Mouse (Mus musculus): ENCODE measurements around the gene Snapc4. TPM values are rescaled to one million over a fixed set of nuclear protein-coding genes. Genes with fewer than 3 reads are reported as not detected.

Snapc4 gene
- polyA plus RNA-seq, 1 experiment from 2014 or later: 29.3 TPM

DNA sequence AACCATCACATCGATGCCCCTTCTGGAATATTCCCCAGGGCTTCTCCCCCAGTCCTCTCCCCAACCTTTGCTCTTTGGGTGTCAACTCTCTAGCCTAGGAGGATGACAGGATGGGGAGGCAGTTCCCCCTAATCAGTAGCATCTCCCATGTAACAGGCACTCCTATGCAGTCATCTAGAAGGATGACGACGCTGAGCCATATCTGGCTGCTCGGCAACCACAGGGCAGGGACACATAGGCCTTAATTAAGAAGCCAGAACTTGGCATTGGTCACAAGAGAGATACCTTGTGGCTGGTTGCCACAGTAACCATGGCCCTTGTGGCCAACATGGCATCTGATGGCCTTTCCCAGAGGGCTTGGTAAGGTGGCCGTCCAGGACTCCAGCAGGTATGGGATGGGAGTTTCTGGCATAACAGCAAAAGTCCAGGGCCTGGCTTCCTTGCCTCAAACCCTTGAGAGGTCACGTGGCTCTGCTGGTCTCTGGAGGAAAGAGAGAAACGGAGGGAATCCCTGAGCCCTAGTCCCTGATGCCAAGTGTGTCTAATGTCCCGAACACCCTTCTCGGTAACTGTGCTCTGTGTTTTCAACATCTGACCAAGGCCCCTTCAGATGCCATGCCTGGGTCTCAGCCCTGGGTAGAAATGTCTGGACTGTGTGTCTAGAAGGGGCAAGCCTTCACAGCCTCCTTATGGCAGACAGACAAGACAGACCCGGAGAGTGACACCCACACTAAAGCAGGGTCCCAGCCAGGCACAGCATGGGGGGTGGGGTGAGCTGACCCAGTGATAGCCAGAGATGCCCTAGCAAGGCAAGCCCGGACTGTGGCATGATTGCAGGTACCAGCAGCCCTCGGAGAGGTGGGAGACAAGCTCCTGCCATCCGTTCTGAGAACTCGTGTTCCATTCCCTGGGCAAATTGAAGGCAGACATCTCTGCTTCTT is 59.9 kb downstream of the Snapc4 start:
- Histone ChIP-seq H3K4me3 (replicated peaks; ENCODE audit: low read length) (no peak overlapping the region), H3K4me1 (replicated peaks; ENCODE audit: control insufficient read depth, insufficient read depth, low read length) (peaks cover 49% of the 10 kb centered on the region), H3K9ac (no peak overlapping the region), H3K27me3 (ENCODE audit: control insufficient read depth, insufficient read depth, low read length) (no peaks in the 10 kb centered on the region), H3K9me3 (ENCODE audit: control insufficient read depth, low read length) (no peaks in the 10 kb centered on the region), H3K36me3 (replicated peaks; ENCODE audit: control insufficient read depth, insufficient read depth) (peaks cover 34% of the 10 kb centered on the region), H3K4me2 (replicated peaks) (no peak overlapping the region), H3K27ac (no peak overlapping the region)
- DNase-seq (ENCODE audit: low spot score): no peak
- no peak for ATAC-seq (ENCODE audit: low FRiP score)
- 84% methylated on average over 14 of the region's 14 CpGs for WGBS

- no peak overlapping the region for H3K4me3 ChIP-seq (replicated peaks; ENCODE audit: low read length)
Measured at GRCm38 (mm10) chr2:26319519-26320244, 60.8 kb downstream of the Snapc4 start.

DNA sequence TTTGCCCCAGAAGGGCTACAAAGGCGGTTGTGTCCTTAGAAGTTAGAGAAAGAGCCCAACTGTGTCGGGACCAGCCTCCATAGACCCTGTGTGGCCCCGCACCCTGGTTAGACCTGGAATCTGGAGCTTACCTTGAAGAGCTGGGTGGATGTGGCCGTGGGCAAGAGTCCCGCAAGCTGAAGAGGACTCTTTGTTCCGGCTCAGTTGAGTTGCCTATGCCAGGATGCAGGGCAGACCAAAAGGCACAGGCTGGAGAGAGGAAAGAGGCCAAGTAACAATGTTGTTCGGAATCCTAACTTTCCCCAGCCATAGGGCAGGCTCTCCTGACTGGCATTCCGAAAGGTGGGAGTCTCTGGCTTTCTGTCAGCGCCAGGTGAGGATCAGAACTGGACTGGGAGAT is 61.3 kb downstream of the Snapc4 start:
- WGBS: 90% methylated on average over 9 of the region's 9 CpGs
- no peak for ATAC-seq (ENCODE audit: low FRiP score)
- Histone ChIP-seq H3K27ac (no peak overlapping the region), H3K4me1 (replicated peaks; ENCODE audit: control insufficient read depth, insufficient read depth, low read length) (peaks cover 59% of the 10 kb centered on the region), H3K27me3 (ENCODE audit: control insufficient read depth, insufficient read depth, low read length) (no peaks in the 10 kb centered on the region), H3K9ac (no peak overlapping the region), H3K9me3 (ENCODE audit: control insufficient read depth, low read length) (no peaks in the 10 kb centered on the region), H3K4me2 (replicated peaks) (no peak overlapping the region), H3K36me3 (replicated peaks; ENCODE audit: control insufficient read depth, insufficient read depth) (peaks cover 20% of the 10 kb centered on the region), H3K4me3 (replicated peaks; ENCODE audit: low read length) (no peak overlapping the region)
- no peak for DNase-seq (ENCODE audit: low spot score)

More at GRCm38 (mm10) chr2:26319519-26320244, 60.8 kb downstream of the Snapc4 start:
- ATAC-seq (ENCODE audit: low FRiP score) (no peak), DNase-seq (ENCODE audit: low spot score) (no peak)
- 87% methylated on average over 13 of the region's 13 CpGs for WGBS
- Histone ChIP-seq H3K9me3 (ENCODE audit: control insufficient read depth, low read length) (no peaks in the 10 kb centered on the region), H3K4me2 (replicated peaks) (0 out of 2 replicates have a peak overlapping the region, but pooled peaks have one; percentile 2), H3K36me3 (replicated peaks; ENCODE audit: control insufficient read depth, insufficient read depth) (peaks cover 26% of the 10 kb centered on the region), H3K9ac (no peak overlapping the region), H3K4me1 (replicated peaks; ENCODE audit: control insufficient read depth, insufficient read depth, low read length) (peaks cover 53% of the 10 kb centered on the region), H3K27ac (no peak overlapping the region), H3K27me3 (ENCODE audit: control insufficient read depth, insufficient read depth, low read length) (no peaks in the 10 kb centered on the region)

DNA sequence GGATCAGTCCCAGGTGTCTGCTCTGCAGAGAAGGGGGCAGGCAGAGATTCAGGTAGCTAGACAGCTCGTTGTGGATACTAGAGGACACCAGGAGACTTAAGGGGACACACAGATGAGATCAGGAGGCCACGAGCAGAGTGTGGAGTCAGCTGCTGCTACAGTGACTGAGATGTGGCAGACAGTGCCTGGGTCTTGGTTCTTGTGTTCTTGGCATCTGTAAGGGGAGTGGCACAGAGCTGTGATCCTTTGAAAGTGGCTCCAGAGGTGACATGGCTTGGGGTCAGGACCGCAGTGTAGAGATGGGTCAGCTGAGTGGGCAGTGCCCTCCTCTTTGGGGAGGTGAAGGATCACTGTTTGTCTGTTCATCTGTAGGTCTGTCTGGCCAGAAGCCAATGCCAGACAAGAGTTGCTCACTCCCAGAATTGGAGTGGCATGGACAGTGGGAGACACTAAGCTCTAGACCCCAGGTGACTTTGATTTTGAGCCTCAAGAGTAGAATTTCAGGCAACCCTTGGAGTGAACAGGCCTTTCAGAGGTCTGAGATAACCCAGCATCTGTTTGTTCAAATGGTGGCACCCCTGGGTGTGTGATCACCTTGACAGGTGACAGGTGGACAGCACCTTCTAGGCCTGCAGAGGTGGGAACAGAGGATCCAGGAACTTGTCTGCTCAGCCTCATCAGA is 62.3 kb downstream of the Snapc4 start:
- peaks cover 10% of the 10 kb centered on the region for H3K36me3 ChIP-seq (replicated peaks; ENCODE audit: control insufficient read depth, insufficient read depth)
- peaks cover 60% of the 10 kb centered on the region for H3K4me1 ChIP-seq (replicated peaks; ENCODE audit: control insufficient read depth, insufficient read depth, low read length)
- no peak overlapping the region for H3K27ac ChIP-seq
- peak overlapping the region; percentile 99 for H3K4me2 ChIP-seq (replicated peaks)
- no peaks in the 10 kb centered on the region for H3K27me3 ChIP-seq (ENCODE audit: control insufficient read depth, insufficient read depth, low read length)
- ATAC-seq (ENCODE audit: low FRiP score) (no peak), DNase-seq (ENCODE audit: low spot score) (no peak)
- 92% methylated on average over 3 of the region's 3 CpGs for WGBS
- H3K9me3 ChIP-seq (ENCODE audit: control insufficient read depth, low read length): no peaks in the 10 kb centered on the region
- 0 out of 2 replicates have a peak overlapping the region, but pooled peaks have one; percentile 52 for H3K4me3 ChIP-seq (replicated peaks; ENCODE audit: low read length)
- H3K9ac ChIP-seq: peak overlapping the region; percentile 81; the same call in 1 of the 2 replicates

DNA sequence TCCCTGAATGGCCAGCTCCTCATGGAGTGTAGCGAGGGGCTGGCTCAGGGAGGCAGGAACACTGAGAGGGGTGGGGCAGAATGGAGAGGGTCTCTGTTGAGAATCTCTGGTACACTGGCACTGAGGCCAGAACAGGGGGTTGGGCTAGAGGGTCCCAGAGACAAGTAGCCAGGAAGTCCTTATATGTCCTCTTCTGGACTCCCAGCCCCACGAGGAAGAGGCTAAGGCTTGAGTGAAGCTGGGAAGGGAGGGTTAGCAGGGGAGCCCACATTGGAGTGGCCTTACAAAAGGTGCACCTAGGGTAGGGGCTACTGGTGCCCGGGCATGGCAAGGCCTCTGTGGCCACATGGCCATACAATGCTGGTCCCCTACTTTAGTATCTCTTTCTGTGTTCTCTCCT is 63.1 kb downstream of the Snapc4 start:
- Histone ChIP-seq H3K27me3 (ENCODE audit: control insufficient read depth, insufficient read depth, low read length) (no peaks in the 10 kb centered on the region), H3K4me2 (replicated peaks) (peak overlapping the region; percentile 99), H3K36me3 (replicated peaks; ENCODE audit: control insufficient read depth, insufficient read depth) (peaks cover 3% of the 10 kb centered on the region), H3K4me3 (replicated peaks; ENCODE audit: low read length) (peak overlapping the region; percentile 52), H3K4me1 (replicated peaks; ENCODE audit: control insufficient read depth, insufficient read depth, low read length) (peaks cover 59% of the 10 kb centered on the region), H3K27ac (no peak overlapping the region), H3K9me3 (ENCODE audit: control insufficient read depth, low read length) (no peaks in the 10 kb centered on the region), H3K9ac (peak overlapping the region; percentile 81)
- no peak for ATAC-seq (ENCODE audit: low FRiP score)
- WGBS: 67% methylated on average over 3 of the region's 3 CpGs
- DNase-seq (ENCODE audit: low spot score): no peak

GRCm38 (mm10) chr2:26316576-26317246 is 63.7 kb downstream of the Snapc4 start:
- Histone ChIP-seq H3K27me3 (ENCODE audit: control insufficient read depth, insufficient read depth, low read length) (no peaks in the 10 kb centered on the region), H3K4me3 (replicated peaks; ENCODE audit: low read length) (peak overlapping the region; percentile 52), H3K4me1 (replicated peaks; ENCODE audit: control insufficient read depth, insufficient read depth, low read length) (peaks cover 55% of the 10 kb centered on the region), H3K27ac (peak overlapping the region; percentile 97), H3K9me3 (ENCODE audit: control insufficient read depth, low read length) (no peaks in the 10 kb centered on the region), H3K36me3 (replicated peaks; ENCODE audit: control insufficient read depth, insufficient read depth) (no peaks in the 10 kb centered on the region), H3K9ac (peak overlapping the region; percentile 81), H3K4me2 (replicated peaks) (peak overlapping the region; percentile 99)
- 41% methylated on average over 9 of the region's 9 CpGs for WGBS
- no peak for ATAC-seq (ENCODE audit: low FRiP score)
- DNase-seq (ENCODE audit: low spot score): no peak

GRCm38 (mm10) chr2:26315925-26316311 is 64.5 kb downstream of the Snapc4 start:
- DNase-seq (ENCODE audit: low spot score) (no peak), ATAC-seq (ENCODE audit: low FRiP score) (peak; percentile 32)
- 0% methylated on average over 11 of the region's 11 CpGs for WGBS
- H3K4me2 ChIP-seq (replicated peaks): peak overlapping the region; percentile 99
- no peaks in the 10 kb centered on the region for H3K27me3 ChIP-seq (ENCODE audit: control insufficient read depth, insufficient read depth, low read length)
- H3K4me1 ChIP-seq (replicated peaks; ENCODE audit: control insufficient read depth, insufficient read depth, low read length): peaks cover 53% of the 10 kb centered on the region
- H3K9ac ChIP-seq: peak overlapping the region; percentile 81
- H3K27ac ChIP-seq: peak overlapping the region; percentile 97
- H3K36me3 ChIP-seq (replicated peaks; ENCODE audit: control insufficient read depth, insufficient read depth): no peaks in the 10 kb centered on the region
- H3K9me3 ChIP-seq (ENCODE audit: control insufficient read depth, low read length): no peaks in the 10 kb centered on the region
- H3K4me3 ChIP-seq (replicated peaks; ENCODE audit: low read length): peak overlapping the region; percentile 52

DNA sequence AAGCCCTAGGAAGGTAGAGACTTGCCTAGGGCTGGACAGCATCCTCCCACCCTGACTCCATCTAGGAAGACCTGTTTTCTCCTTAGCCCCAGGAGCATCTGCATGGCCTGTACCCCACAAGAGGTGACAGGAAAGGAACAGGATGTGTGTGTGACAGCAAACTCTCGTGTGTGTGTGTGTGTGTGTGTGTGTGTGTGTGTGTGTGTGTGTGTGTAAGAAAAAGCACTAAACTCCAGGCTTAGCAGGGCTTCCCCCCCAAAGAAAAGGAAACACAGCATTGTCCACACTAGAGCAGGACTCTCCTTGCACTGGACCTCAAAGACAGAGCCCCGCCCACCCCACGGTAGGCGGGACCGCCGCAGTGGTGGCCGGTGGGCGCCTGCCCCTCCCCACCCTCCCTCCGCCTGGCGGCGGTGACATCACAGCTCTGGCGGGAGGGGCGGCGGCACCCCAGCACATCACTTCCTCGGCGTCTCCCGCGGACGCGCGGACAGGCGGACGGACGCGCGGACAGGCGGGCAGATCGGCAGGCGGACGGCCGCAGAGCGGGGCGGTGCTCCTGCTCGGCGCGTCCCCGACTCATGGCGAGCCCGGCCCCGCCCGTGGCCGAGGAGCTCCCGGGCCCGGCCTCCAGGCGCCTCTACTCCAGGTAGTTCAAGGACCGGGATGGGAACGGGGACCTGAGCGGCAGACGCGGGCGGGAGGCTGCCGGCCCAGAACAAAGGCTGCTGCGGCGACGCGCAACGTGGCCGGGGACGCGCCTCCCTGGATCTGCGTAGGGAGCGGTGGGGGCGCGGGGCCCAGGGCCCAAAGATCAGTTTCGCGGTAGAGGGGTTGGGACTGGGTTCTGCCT is 65.2 kb downstream of the Snapc4 start, which contains the start of gene Gpsm1:
Gene Gpsm1 (plus strand): TSS at position 444 of the 853 bp plus-strand sequence.
- Histone ChIP-seq H3K27ac (peak within 1 kb of the TSS; percentile 97), H3K9me3 (ENCODE audit: control insufficient read depth, low read length) (no peaks in the 10 kb centered on the region), H3K4me3 (replicated peaks; ENCODE audit: low read length) (peak within 1 kb of the TSS; percentile 52), H3K9ac (peak within 1 kb of the TSS; percentile 81), H3K36me3 (replicated peaks; ENCODE audit: control insufficient read depth, insufficient read depth) (no peaks in the 10 kb centered on the region), H3K4me1 (replicated peaks; ENCODE audit: control insufficient read depth, insufficient read depth, low read length) (peaks cover 51% of the 10 kb centered on the region), H3K4me2 (replicated peaks) (peak within 1 kb of the TSS; percentile 99), H3K27me3 (ENCODE audit: control insufficient read depth, insufficient read depth, low read length) (no peaks in the 10 kb centered on the region)
- peak; percentile 84 for DNase-seq (ENCODE audit: low spot score)
- WGBS: under 1% methylated on average over 57 of the region's 66 CpGs
- ATAC-seq (ENCODE audit: low FRiP score): peak; percentile 85

Data from hindbrain, embryonic 14.5 days (tissue).